Mouse (Mus musculus) lung, postnatal 0 days (tissue): Measurements from ENCODE around the gene Gm6096.

Experiments
- CTCF ChIP-seq: IDR thresholded peaks from 2 replicates; pipeline ENCODE4 v1.5.1; 2016; ENCODE audit warnings: antibody characterized with exemption, mild to moderate bottlenecking
- EP300 ChIP-seq: IDR thresholded peaks from 2 replicates; pipeline ENCODE4 v1.6.1; 2016; ENCODE audit warnings: antibody characterized with exemption, mild to moderate bottlenecking, control low read depth

GRCm38 (mm10) chr7:34291265-34291664 lies 40.4 kb downstream of the Gm6096 start:
- TF ChIP-seq EP300 (peak; percentile 89), CTCF (no peak)
